Mouse (Mus musculus) c-Kit-positive CD71-positive TER-119-positive erythroid progenitor cells, embryonic 14.5 days (primary cell): ENCODE data around the gene March6.

ENCODE experiments used
- DNase-seq: peaks from one replicate; pipeline ENCODE4 v3.0.0-alpha.2; 2013; ENCODE audit warnings: low spot score

March6 gene

GRCm38 (mm10) chr15:31453098-31453916, 77.5 kb downstream of the March6 start, which contains the start of gene Ropn1l:
Gene Ropn1l (minus strand): TSS chr15:31453737.
- peak; percentile 69 for DNase-seq

- no peak for DNase-seq
These were observed 78.3 kb downstream of the March6 start for GRCm38 (mm10) chr15:31452336-31453097.

GRCm38 (mm10) chr15:31449772-31450171, 81.1 kb downstream of the March6 start:
- no peak for DNase-seq

GRCm38 (mm10) chr15:31447121-31447520, 83.7 kb downstream of the March6 start:
- no peak for DNase-seq

GRCm38 (mm10) chr15:31442698-31443097, 88.2 kb downstream of the March6 start:
- DNase-seq = no peak

- DNase-seq = no peak
These were observed 88.9 kb downstream of the March6 start for GRCm38 (mm10) chr15:31441996-31442395.

GRCm38 (mm10) chr15:31436811-31437210, 94.0 kb downstream of the March6 start:
- no peak for DNase-seq

- DNase-seq = no peak
These were observed 94.8 kb downstream of the March6 start for GRCm38 (mm10) chr15:31436083-31436482.

GRCm38 (mm10) chr15:31433768-31434167, 97.1 kb downstream of the March6 start:
- no peak for DNase-seq

GRCm38 (mm10) chr15:31431847-31432246, 99.0 kb downstream of the March6 start:
- DNase-seq = no peak

- no peak for DNase-seq
These were observed 100.8 kb downstream of the March6 start for GRCm38 (mm10) chr15:31430014-31430413.

GRCm38 (mm10) chr15:31429429-31429828, 101.4 kb downstream of the March6 start:
- no peak for DNase-seq

- no peak for DNase-seq
These were observed 102.3 kb downstream of the March6 start for GRCm38 (mm10) chr15:31428571-31428970.

GRCm38 (mm10) chr15:31427390-31427789, 103.5 kb downstream of the March6 start:
- no peak for DNase-seq

- no peak for DNase-seq
These were observed 104.7 kb downstream of the March6 start for GRCm38 (mm10) chr15:31426066-31426706.

GRCm38 (mm10) chr15:31422649-31423369, 108.0 kb downstream of the March6 start:
- no peak for DNase-seq

GRCm38 (mm10) chr15:31419037-31419436, 111.8 kb downstream of the March6 start:
- DNase-seq = peak; percentile 37

GRCm38 (mm10) chr15:31418686-31419024, 112.2 kb downstream of the March6 start:
- no peak for DNase-seq

GRCm38 (mm10) chr15:31417796-31418685, 112.8 kb downstream of the March6 start:
- peak; percentile 27 for DNase-seq

GRCm38 (mm10) chr15:31417409-31417795, 113.5 kb downstream of the March6 start:
- DNase-seq = no peak

GRCm38 (mm10) chr15:31415181-31415580, 115.7 kb downstream of the March6 start:
- no peak for DNase-seq
